Mouse (Mus musculus) embryonic facial prominence, embryonic 10.5 days (tissue): ENCODE data around the gene Cmtm8. TPM values are rescaled to one million over a fixed set of nuclear protein-coding genes. Genes with fewer than 3 reads are reported as not detected.
A peak's percentile ranks its signal among the peaks of the same experiment; 100 is the strongest.

Source experiments
- DNase-seq: peaks from one replicate; pipeline ENCODE4 v3.0.0-alpha.2; 2017; ENCODE audit warnings: low spot score
- H3K27ac ChIP-seq: fragments of 300-500 bp; sonication (generic); replicated peaks from 2 replicates; pipeline ENCODE4 v1.5.1; 2016; ENCODE audit warnings: mild to moderate bottlenecking
- H3K27me3 ChIP-seq: fragments of 300-500 bp; sonication (generic); replicated peaks from 2 replicates; pipeline ENCODE4 v1.6.1; 2016; ENCODE audit warnings: low read depth, mild to moderate bottlenecking; ENCODE audit not compliant: poor library complexity, severe bottlenecking
- H3K36me3 ChIP-seq: fragments of 300-500 bp; sonication (generic); replicated peaks from 2 replicates; pipeline ENCODE4 v1.6.1; 2016; ENCODE audit warnings: mild to moderate bottlenecking, moderate library complexity
- H3K4me1 ChIP-seq: fragments of 300-500 bp; sonication (generic); 2 replicates; pipeline ENCODE4 v1.6.1; 2016
- H3K4me3 ChIP-seq: fragments of 300-500 bp; sonication (generic); 2 replicates; pipeline ENCODE4 v1.5.1; 2016; ENCODE audit warnings: mild to moderate bottlenecking, moderate library complexity
- H3K9me3 ChIP-seq: fragments of 300-500 bp; sonication (generic); 2 replicates; pipeline ENCODE4 v1.6.1; 2016; ENCODE audit warnings: mild to moderate bottlenecking
- WGBS: fragments of 180-500 bp; shearing (Covaris S2); methylation state at CpG from one replicate; pipeline ENCODE4 v1.1.7; 2016; 5-methylcytosine and 5-hydroxymethylcytosine counted together
- polyA plus RNA-seq: library from polyadenylated mRNA; unstranded; fragments of >200 nt; fragmentation: Nextera tagmentation; extraction: Ambion mirVana; gene quantifications from 2 replicates; pipeline ENCODE4 v1.2.1, GENCODE M21; 2016

The Cmtm8 gene
- polyA plus RNA-seq, 1 experiment from 2014 or later = 21.3 TPM

- 46% methylated on average over 11 of the region's 11 CpGs for WGBS
- Histone ChIP-seq H3K4me1 (peaks cover 71% of the 10 kb centered on the region), H3K27ac (peak overlapping the region; percentile 59), H3K4me3 (no peak overlapping the region), H3K27me3 (0 out of 2 replicates have a peak, but pooled peaks cover 4% of the 10 kb centered on the region), H3K9me3 (no peaks in the 10 kb centered on the region), H3K36me3 (no peaks in the 10 kb centered on the region)
- DNase-seq = no peak
These were observed 47.4 kb downstream of the Cmtm8 start for GRCm38 (mm10) chr9:114796473-114797050.

DNA sequence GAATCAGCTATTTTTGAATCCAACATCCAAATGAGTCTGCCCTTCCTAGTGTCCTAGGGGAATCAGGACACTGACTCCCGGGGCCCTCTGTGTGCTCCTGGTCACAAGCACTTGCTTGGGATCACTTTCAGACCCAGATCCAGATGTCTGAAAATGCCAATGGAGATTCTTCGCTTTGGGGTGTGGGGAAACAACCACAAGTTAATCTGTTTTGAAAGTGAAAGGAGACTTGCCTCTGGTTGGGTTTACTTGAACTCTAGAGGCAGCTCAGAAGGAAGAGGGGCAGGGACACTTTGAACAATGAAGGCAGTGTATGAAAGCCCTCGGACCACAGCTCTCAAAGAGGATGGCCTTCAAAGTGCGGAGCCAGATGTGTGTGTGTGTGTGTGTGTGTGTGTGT lies 49.5 kb downstream of the Cmtm8 start:
- Histone ChIP-seq H3K9me3 (no peaks in the 10 kb centered on the region), H3K4me1 (peaks cover 64% of the 10 kb centered on the region), H3K4me3 (no peak overlapping the region)

GRCm38 (mm10) chr9:114793764-114794295 lies 50.1 kb downstream of the Cmtm8 start:
- H3K36me3 ChIP-seq = no peaks in the 10 kb centered on the region
- no peaks in the 10 kb centered on the region for H3K27me3 ChIP-seq
- H3K27ac ChIP-seq = no peak overlapping the region
- DNase-seq = no peak
- no peak overlapping the region for H3K4me3 ChIP-seq
- no peaks in the 10 kb centered on the region for H3K9me3 ChIP-seq
- peaks cover 57% of the 10 kb centered on the region for H3K4me1 ChIP-seq
- WGBS = 86% methylated on average over 9 of the region's 9 CpGs

More for the DNA sequence above, 49.5 kb downstream of the Cmtm8 start:
- no peak for DNase-seq
- no peaks in the 10 kb centered on the region for H3K36me3 ChIP-seq
- H3K27ac ChIP-seq = 0 out of 2 replicates have a peak overlapping the region, but pooled peaks have one; percentile 26
- no peaks in the 10 kb centered on the region for H3K27me3 ChIP-seq
- 46% methylated on average over 4 of the region's 4 CpGs for WGBS

GRCm38 (mm10) chr9:114789989-114790388 lies 54.0 kb downstream of the Cmtm8 start:
- DNase-seq = no peak
- Histone ChIP-seq H3K27me3 (no peaks in the 10 kb centered on the region), H3K36me3 (no peaks in the 10 kb centered on the region), H3K4me3 (no peak overlapping the region), H3K4me1 (peaks cover 36% of the 10 kb centered on the region), H3K27ac (no peak overlapping the region), H3K9me3 (peaks cover 2% of the 10 kb centered on the region; the same call in 1 of the 2 replicates)
- WGBS = 85% methylated on average over 8 of the region's 8 CpGs

DNA sequence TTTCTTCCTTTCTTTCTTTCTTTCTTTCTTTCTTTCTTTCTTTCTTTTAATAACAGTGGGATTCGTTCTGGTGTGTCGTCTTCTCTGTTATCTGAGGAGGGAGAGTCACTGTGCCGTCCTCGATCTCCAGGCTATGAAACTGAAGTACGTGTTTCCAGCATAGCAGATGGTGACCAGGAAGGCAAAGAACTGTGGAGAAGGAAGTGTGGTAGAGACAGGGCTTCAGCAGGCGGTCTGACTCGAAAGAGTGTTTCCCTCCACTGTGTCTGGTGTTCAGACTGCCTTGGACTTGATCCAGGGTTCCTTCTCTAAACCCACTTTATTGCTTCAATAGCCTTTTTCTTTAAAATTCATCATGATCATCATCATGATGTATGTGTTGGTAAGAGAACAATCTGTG lies 54.4 kb downstream of the Cmtm8 start:
- H3K27me3 ChIP-seq = no peaks in the 10 kb centered on the region
- H3K9me3 ChIP-seq = peaks cover 2% of the 10 kb centered on the region; the same call in 1 of the 2 replicates
- no peak for DNase-seq
- no peak overlapping the region for H3K27ac ChIP-seq
- WGBS = 85% methylated on average over 7 of the region's 7 CpGs
- H3K36me3 ChIP-seq = no peaks in the 10 kb centered on the region
- H3K4me1 ChIP-seq = peaks cover 38% of the 10 kb centered on the region
- no peak overlapping the region for H3K4me3 ChIP-seq

DNA sequence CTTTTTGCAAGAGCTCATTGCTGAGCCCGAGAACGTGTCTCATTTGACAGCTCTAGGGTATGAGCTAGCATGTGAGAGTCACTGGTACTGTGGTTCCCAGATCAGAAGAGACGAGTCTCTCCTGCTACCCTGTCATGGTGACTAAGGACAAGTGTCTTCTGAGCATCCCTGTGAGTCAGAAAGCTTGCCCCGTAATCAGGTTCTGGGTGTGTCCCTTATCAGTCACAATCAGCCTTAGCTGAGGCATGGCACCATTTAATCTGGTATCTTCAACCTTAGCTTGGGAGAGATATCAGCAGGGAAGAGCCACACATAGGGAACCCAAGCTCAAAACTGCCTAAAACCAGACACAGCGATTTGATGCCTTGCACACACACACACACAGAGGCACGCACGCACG lies 55.3 kb downstream of the Cmtm8 start:
- Histone ChIP-seq H3K4me3 (no peak overlapping the region), H3K36me3 (no peaks in the 10 kb centered on the region), H3K4me1 (peaks cover 33% of the 10 kb centered on the region), H3K27ac (no peak overlapping the region), H3K9me3 (peaks cover 2% of the 10 kb centered on the region; the same call in 1 of the 2 replicates), H3K27me3 (no peaks in the 10 kb centered on the region)
- 91% methylated on average over 8 of the region's 8 CpGs for WGBS
- no peak for DNase-seq

DNA sequence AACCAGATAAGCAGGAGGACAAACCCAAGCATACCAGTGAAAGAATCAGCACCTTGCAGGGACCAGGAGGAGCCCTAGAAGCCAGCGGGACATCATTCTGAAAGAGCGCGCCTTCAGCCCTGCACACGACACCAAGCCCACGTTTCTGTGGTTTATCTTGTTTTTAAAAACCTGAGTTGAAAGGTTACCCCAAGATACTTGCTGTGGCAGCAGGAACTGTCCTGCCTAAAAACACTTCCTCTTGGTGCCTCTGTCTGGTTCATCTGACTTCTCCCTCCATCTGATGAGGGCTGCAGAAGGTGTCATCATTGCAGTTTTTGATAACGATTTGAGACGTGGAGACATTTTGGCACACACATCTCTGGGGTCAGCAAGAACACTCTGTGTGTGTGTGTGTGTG lies 56.2 kb downstream of the Cmtm8 start:
- 88% methylated on average over 7 of the region's 7 CpGs for WGBS
- H3K4me1 ChIP-seq = peaks cover 33% of the 10 kb centered on the region
- H3K27me3 ChIP-seq = no peaks in the 10 kb centered on the region
- DNase-seq = no peak
- H3K9me3 ChIP-seq = peaks cover 2% of the 10 kb centered on the region; the same call in 1 of the 2 replicates
- H3K4me3 ChIP-seq = no peak overlapping the region
- no peak overlapping the region for H3K27ac ChIP-seq
- no peaks in the 10 kb centered on the region for H3K36me3 ChIP-seq

DNA sequence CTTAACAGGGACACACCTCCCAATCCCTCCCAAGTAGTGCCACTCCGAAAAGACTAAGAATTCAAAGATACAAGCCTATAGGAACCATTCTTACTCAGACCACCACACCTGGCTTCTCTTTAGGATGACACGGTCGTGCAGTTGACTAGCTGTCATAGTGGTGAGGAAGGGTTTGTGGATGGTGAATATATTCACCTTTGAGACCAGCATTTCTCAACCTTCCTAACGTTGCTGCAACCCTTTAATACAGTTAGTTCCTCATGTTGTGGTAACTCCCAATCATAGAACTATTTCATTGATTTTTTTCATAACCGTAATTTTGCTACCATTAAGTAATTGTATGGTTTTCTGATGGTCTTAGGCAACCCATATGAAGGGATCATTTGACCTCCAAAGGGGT lies 56.8 kb downstream of the Cmtm8 start:
- Histone ChIP-seq H3K36me3 (no peaks in the 10 kb centered on the region), H3K4me3 (no peak overlapping the region), H3K27me3 (no peaks in the 10 kb centered on the region), H3K4me1 (peaks cover 32% of the 10 kb centered on the region), H3K27ac (no peak overlapping the region), H3K9me3 (peaks cover 2% of the 10 kb centered on the region; the same call in 1 of the 2 replicates)
- 93% methylated on average over 5 of the region's 5 CpGs for WGBS
- no peak for DNase-seq

- Histone ChIP-seq H3K27ac (peak overlapping the region; percentile 83), H3K27me3 (no peaks in the 10 kb centered on the region), H3K9me3 (peaks cover 2% of the 10 kb centered on the region; the same call in 1 of the 2 replicates), H3K36me3 (no peaks in the 10 kb centered on the region), H3K4me3 (peak overlapping the region; percentile 8; the same call in 1 of the 2 replicates), H3K4me1 (peaks cover 40% of the 10 kb centered on the region)
- peak; percentile 70 for DNase-seq
- WGBS = 9% methylated on average over 16 of the region's 16 CpGs
These were observed 58.4 kb downstream of the Cmtm8 start for GRCm38 (mm10) chr9:114785432-114786125.

DNA sequence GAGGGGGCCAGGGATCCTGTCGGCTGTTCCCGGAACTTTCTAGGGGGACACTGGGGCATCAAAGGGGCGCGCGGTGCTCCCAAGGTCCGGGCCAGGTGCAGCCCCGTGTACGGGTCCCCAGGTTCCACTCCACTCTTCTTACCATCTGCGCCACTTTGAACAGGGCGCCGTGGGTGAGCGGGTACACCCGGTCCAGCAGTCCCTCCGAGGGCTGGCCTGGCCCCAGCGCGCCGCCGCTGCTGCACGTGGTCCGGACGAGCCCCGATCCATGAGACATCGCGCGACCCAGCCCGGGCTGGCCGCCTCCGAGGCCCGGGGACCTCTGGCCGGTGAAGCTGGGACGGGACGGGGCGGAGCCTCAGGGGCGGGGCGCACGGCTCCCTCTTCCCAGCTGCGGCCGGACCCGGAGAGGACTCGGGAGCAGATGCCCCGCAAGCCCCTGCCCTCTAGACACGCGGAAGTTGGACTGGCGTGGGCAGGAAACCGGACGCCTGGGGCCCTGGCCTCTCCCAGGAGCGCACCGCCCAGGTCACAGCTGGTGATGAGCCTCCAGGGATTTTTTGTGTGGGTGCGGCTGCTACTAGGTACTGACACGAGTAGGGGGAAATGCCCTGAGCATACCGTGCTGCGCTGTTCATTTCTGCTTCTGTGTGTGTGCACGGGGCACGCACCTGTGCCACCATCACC lies 62.3 kb downstream of the Cmtm8 start, which contains the start of gene Cmtm7:
Cmtm7 (minus strand) TSS at position 331 of the 687 bp plus-strand sequence.
- Histone ChIP-seq H3K4me3 (peak within 1 kb of the TSS; percentile 77), H3K4me1 (peaks cover 42% of the 10 kb centered on the region), H3K27me3 (no peaks in the 10 kb centered on the region), H3K9me3 (no peaks in the 10 kb centered on the region; the same call in 1 of the 2 replicates), H3K27ac (peak within 1 kb of the TSS; percentile 92), H3K36me3 (0 out of 2 replicates have a peak, but pooled peaks cover 9% of the 10 kb centered on the region)
- WGBS = under 1% methylated on average over 54 of the region's 54 CpGs
- peak; percentile 88 for DNase-seq

GRCm38 (mm10) chr9:114780746-114781525 lies 63.0 kb downstream of the Cmtm8 start:
- H3K27me3 ChIP-seq = no peaks in the 10 kb centered on the region
- peaks cover 46% of the 10 kb centered on the region for H3K4me1 ChIP-seq
- H3K9me3 ChIP-seq = no peaks in the 10 kb centered on the region
- peak; percentile 73 for DNase-seq
- peak overlapping the region; percentile 92 for H3K27ac ChIP-seq
- peak overlapping the region; percentile 77 for H3K4me3 ChIP-seq
- 0 out of 2 replicates have a peak, but pooled peaks cover 9% of the 10 kb centered on the region for H3K36me3 ChIP-seq
- WGBS = under 1% methylated on average over 38 of the region's 38 CpGs
